In genomic region chr9:55025534-55026274, GRCm38 (mm10) we compare ENCODE assay signal across 10 mouse cellular contexts. TPM values are rescaled to one million over a fixed set of nuclear protein-coding genes. Genes with fewer than 3 reads are reported as not detected.
DNase-seq lines count a peak whose midpoint lies in the region; ATAC-seq and TF ChIP-seq lines count a peak whose summit lies in the region.
"Had no signal": no experiment of that assay in that cellular context is flagged by ENCODE, and none has a peak within 500 bp of the region (broad histone marks: within the 10 kb centered on the region; RNA-seq: fewer than 3 reads in every experiment).

No protein-coding gene starts in this region.

- no peak for TF ChIP-seq EP300 in ES-Bruce4 (IDR thresholded peaks at IDR 0.05; ENCODE audit: insufficient read depth, low read depth, low read length)

- H3K9me3 ChIP-seq in heart, embryonic 10.5 days, result no peaks in the 10 kb centered on the region
- no peaks in the 10 kb centered on the region for H3K9me3 ChIP-seq in ES-Bruce4 (replicated peaks; ENCODE audit: control insufficient read depth, insufficient read depth, low read length, poor library complexity, severe bottlenecking)
- no peaks in the 10 kb centered on the region for H3K9me3 ChIP-seq in forebrain, embryonic 15.5 days
- no peaks in the 10 kb centered on the region for H3K9me3 ChIP-seq in midbrain, embryonic 10.5 days (replicated peaks)
- H3K9me3 ChIP-seq: liver, embryonic 15.5 days had no signal

- peaks cover 69% of the 10 kb centered on the region for H3K27me3 ChIP-seq in heart, embryonic 10.5 days (ENCODE audit: insufficient read depth, poor library complexity, severe bottlenecking)
- H3K27me3 ChIP-seq in ES-Bruce4 (ENCODE audit: control insufficient read depth, insufficient read depth, low read length, poor library complexity, severe bottlenecking), result peaks cover 2% of the 10 kb centered on the region; the same call in 1 of the 2 replicates
- H3K27me3 ChIP-seq in forebrain, embryonic 15.5 days, result peaks cover 33% of the 10 kb centered on the region
- peaks cover 42% of the 10 kb centered on the region for H3K27me3 ChIP-seq in midbrain, embryonic 10.5 days (ENCODE audit: low read depth, poor library complexity, severe bottlenecking)

- no peaks in the 10 kb centered on the region for H3K36me3 ChIP-seq in heart, embryonic 10.5 days
- no peaks in the 10 kb centered on the region for H3K36me3 ChIP-seq in ES-Bruce4 (ENCODE audit: control insufficient read depth, insufficient read depth, low read length, poor library complexity, severe bottlenecking)
- no peaks in the 10 kb centered on the region for H3K36me3 ChIP-seq in forebrain, embryonic 15.5 days
- no peaks in the 10 kb centered on the region for H3K36me3 ChIP-seq in midbrain, embryonic 10.5 days
- H3K36me3 ChIP-seq: liver, embryonic 15.5 days had no signal

- TF ChIP-seq POLR2A in ES-Bruce4 (IDR thresholded peaks at IDR 0.05; ENCODE audit: insufficient read depth, low read length), result no peak

- 0 out of 2 replicates have a peak overlapping the region, but pooled peaks have one; percentile 53 for H3K27ac ChIP-seq in heart, embryonic 10.5 days
- H3K27ac ChIP-seq in ES-Bruce4 (ENCODE audit: insufficient read depth, low read length), result no peak overlapping the region
- H3K27ac ChIP-seq in forebrain, embryonic 15.5 days (replicated peaks), result no peak overlapping the region
- peak overlapping the region; percentile 80 for H3K27ac ChIP-seq in midbrain, embryonic 10.5 days (replicated peaks)
- H3K27ac ChIP-seq: liver, embryonic 15.5 days had no signal

- no peak overlapping the region for H3K9ac ChIP-seq in ES-Bruce4 (ENCODE audit: low read depth, poor library complexity, severe bottlenecking)
- H3K9ac ChIP-seq in forebrain, embryonic 15.5 days (replicated peaks), result peak overlapping the region; percentile 50
- H3K9ac ChIP-seq: liver, embryonic 15.5 days had no signal

- peak; percentile 65 for ATAC-seq in forebrain, embryonic 15.5 days (replicated peaks)

- H3K4me2 ChIP-seq in forebrain, embryonic 15.5 days (replicated peaks), result peak overlapping the region; percentile 89
- H3K4me2 ChIP-seq: liver, embryonic 15.5 days had no signal

- intact Hi-C loops in heart, postnatal 10 days (cut with DNase I), result loop anchor here (2.0 to 10.0 kb wide), 2 partner anchors 285 to 369 kb away; no protein-coding TSS in a partner anchor

- WGBS in heart, embryonic 10.5 days, result 15% methylated on average over 38 of the region's 38 CpGs
- WGBS in forebrain, embryonic 15.5 days, result 7% methylated on average over 38 of the region's 38 CpGs
- 12% methylated on average over 38 of the region's 38 CpGs for WGBS in midbrain, embryonic 10.5 days

- no peak for TF ChIP-seq CTCF in ES-Bruce4 (IDR thresholded peaks at IDR 0.05; ENCODE audit: low read depth, low read length)

- DNase-seq in heart, embryonic 10.5 days (ENCODE audit: low spot score), result no peak
- no peak for DNase-seq in heart, postnatal 10 days
- peak; percentile 36 for DNase-seq in midbrain, embryonic 10.5 days (ENCODE audit: low spot score)
- DNase-seq in spleen, postnatal 14 days (ENCODE audit: low spot score in 2 of 2), result no peak
- DNase-seq in cerebellum, postnatal 25 days, result no peak
- DNase-seq in right cerebral cortex, postnatal 14 days, result no peak
- DNase-seq: B cell, adult 2 months had no signal

- H3K4me1 ChIP-seq in heart, embryonic 10.5 days, result peaks cover 12% of the 10 kb centered on the region
- H3K4me1 ChIP-seq in ES-Bruce4 (ENCODE audit: control insufficient read depth, insufficient read depth, low read length), result no peaks in the 10 kb centered on the region
- H3K4me1 ChIP-seq in forebrain, embryonic 15.5 days, result peaks cover 10% of the 10 kb centered on the region
- H3K4me1 ChIP-seq in midbrain, embryonic 10.5 days, result peaks cover 27% of the 10 kb centered on the region

- H3K4me3 ChIP-seq in heart, embryonic 10.5 days, result peak overlapping the region; percentile 56
- peak overlapping the region; percentile 10 for H3K4me3 ChIP-seq in ES-Bruce4 (ENCODE audit: low read depth, low read length)
- H3K4me3 ChIP-seq in forebrain, embryonic 15.5 days, result peak overlapping the region; percentile 52
- peak overlapping the region; percentile 62 for H3K4me3 ChIP-seq in midbrain, embryonic 10.5 days
- H3K4me3 ChIP-seq: liver, embryonic 15.5 days had no signal

RNA-seq across cellular contexts. Expression of gene Chrna3, which starts 0.7 kb away (rescaled TPM):
- 0.16 and 0.49 TPM in 2 replicates for polyA plus RNA-seq in heart, embryonic 10.5 days (2016; fragmentation: Nextera tagmentation; extraction: Ambion mirVana)
- not detected for total RNA-seq in heart, postnatal 10 days (2021)
- polyA plus RNA-seq in ES-Bruce4 (2011; ENCODE audit: insufficient read depth, insufficient read length, low read depth, missing spikeins), result not detected in 2 replicates
- 3.7 and 3.8 TPM in 2 replicates for polyA plus RNA-seq in forebrain, embryonic 15.5 days (2015; fragmentation: Nextera tagmentation; extraction: Ambion mirVana)
- polyA plus RNA-seq in midbrain, embryonic 10.5 days (2016; fragmentation: Nextera tagmentation; extraction: Ambion mirVana), result 8.2 and 8.8 TPM in 2 replicates
- polyA plus RNA-seq: liver, embryonic 15.5 days had no signal

RNA-seq across cellular contexts. Expression of gene Chrnb4, which starts 22.9 kb away (rescaled TPM):
- 0.28 and 0.59 TPM in 2 replicates for polyA plus RNA-seq in heart, embryonic 10.5 days (2016; fragmentation: Nextera tagmentation; extraction: Ambion mirVana)
- not detected for total RNA-seq in heart, postnatal 10 days (2021)
- polyA plus RNA-seq in ES-Bruce4 (2011; ENCODE audit: insufficient read depth, insufficient read length, low read depth, missing spikeins), result 0.79 and 1.8 TPM in 2 replicates
- 0.23 and 0.51 TPM in 2 replicates for polyA plus RNA-seq in forebrain, embryonic 15.5 days (2015; fragmentation: Nextera tagmentation; extraction: Ambion mirVana)
- polyA plus RNA-seq in midbrain, embryonic 10.5 days (2016; fragmentation: Nextera tagmentation; extraction: Ambion mirVana), result 1.9 and 2.2 TPM in 2 replicates
- polyA plus RNA-seq: liver, embryonic 15.5 days had no signal

RNA-seq across cellular contexts. Expression of gene Chrna5, which starts 45.0 kb away (rescaled TPM):
- 0.22 and 0.30 TPM in 2 replicates for polyA plus RNA-seq in heart, embryonic 10.5 days (2016; fragmentation: Nextera tagmentation; extraction: Ambion mirVana)
- total RNA-seq in heart, postnatal 10 days (2021), result not detected
- polyA plus RNA-seq in ES-Bruce4 (2011; ENCODE audit: insufficient read depth, insufficient read length, low read depth, missing spikeins), result 0.55 and 1.2 TPM in 2 replicates
- polyA plus RNA-seq in forebrain, embryonic 15.5 days (2015; fragmentation: Nextera tagmentation; extraction: Ambion mirVana), result 1.0 and 1.5 TPM in 2 replicates
- polyA plus RNA-seq in midbrain, embryonic 10.5 days (2016; fragmentation: Nextera tagmentation; extraction: Ambion mirVana), result 2.7 and 3.6 TPM in 2 replicates

Comparison
In these comparisons a context has a peak if more than half of its experiments do, and no peak if none do; other contexts are left out.
1. H3K27ac ChIP-seq: peak in heart, embryonic 10.5 days (single experiment) and midbrain, embryonic 10.5 days (single experiment); none in ES-Bruce4 (single experiment) and forebrain, embryonic 15.5 days (single experiment).
2. H3K4me3 ChIP-seq: peak in every context shown above with its lines; median percentile 62 in midbrain, embryonic 10.5 days; 56 in heart, embryonic 10.5 days; 52 in forebrain, embryonic 15.5 days; 10 in ES-Bruce4.